Mouse (Mus musculus): ENCODE measurements around the gene Tmem138. TPM values are rescaled to one million over a fixed set of nuclear protein-coding genes. Genes with fewer than 3 reads are reported as not detected.
A peak's percentile ranks its signal among the peaks of the same experiment; 100 is the strongest.

Tmem138 gene
- polyA plus RNA-seq (2011; ENCODE audit: insufficient read depth, insufficient read length, low replicate concordance, missing spikeins) = 7.2 and 16.5 TPM in 2 replicates

DNA sequence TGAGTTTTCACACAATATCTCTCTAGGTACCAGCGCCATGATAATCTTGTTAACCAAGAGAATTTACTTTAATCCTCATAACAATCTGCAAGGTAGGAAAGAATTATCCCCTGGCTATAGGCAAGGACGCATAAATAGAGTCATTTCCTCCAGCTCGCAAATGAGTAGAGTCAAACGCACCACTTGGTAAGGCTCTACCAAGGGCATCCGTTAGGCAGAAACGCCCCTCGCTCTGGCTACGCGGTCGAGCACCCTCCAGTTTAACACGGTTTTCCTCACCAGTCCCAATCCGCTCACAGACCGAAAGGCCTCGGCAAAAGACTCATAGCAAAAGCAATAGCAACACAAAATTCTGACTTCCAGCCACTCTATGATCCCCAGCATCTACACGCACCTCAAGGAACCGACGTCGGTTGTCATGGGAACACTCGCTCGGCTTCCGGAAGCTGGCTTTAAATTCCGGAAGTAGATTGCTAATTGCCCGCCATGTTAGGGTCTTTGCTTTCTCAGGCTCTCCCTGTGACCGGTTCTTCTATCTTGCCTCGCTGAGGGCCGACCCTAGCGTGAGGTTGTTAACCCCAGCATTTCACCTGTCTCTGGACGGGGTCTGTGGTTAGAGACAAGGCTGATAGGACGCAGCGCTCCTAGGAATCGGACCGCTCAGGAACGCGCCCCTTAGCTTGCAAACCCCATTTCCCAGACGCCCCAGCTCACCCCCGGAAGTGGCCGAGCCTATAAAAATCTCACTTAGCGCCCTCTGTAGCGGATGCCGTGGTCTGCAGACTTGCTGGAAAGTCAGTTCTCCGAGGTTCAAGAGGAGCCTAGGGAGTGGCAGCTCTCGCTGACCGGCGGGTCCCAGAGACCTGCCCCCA lies at the start of gene Tmem138, which contains the start of gene Cyb561a3:
Gene Tmem138, minus strand, starts transcription at position 673 of the 872 bp plus-strand sequence.
Gene Cyb561a3, plus strand, starts transcription at position 483 of the 872 bp plus-strand sequence.
- H3K4me3 ChIP-seq (replicated peaks; ENCODE audit: control insufficient read depth, low read depth, low read length) = peak within 1 kb of the TSS; percentile 88
- H3K27ac ChIP-seq (ENCODE audit: control insufficient read depth, insufficient read depth, low read depth, low read length, poor library complexity) = peak within 1 kb of the TSS; percentile 87
- TF ChIP-seq POLR2A (IDR thresholded peaks at IDR 0.05; ENCODE audit: borderline replicate concordance, control insufficient read depth, low read depth, low read length) (peak; percentile 95), CTCF (IDR thresholded peaks at IDR 0.05; ENCODE audit: control insufficient read depth, insufficient read depth, low read length) (peak; percentile 33; the same call in 1 of the 2 replicates)
- under 1% methylated on average over 44 of the region's 44 CpGs for WGBS
- H3K4me1 ChIP-seq (ENCODE audit: control insufficient read depth, insufficient read depth, low read length) = peaks cover 7% of the 10 kb centered on the region; the same call in 1 of the 2 replicates

DNA sequence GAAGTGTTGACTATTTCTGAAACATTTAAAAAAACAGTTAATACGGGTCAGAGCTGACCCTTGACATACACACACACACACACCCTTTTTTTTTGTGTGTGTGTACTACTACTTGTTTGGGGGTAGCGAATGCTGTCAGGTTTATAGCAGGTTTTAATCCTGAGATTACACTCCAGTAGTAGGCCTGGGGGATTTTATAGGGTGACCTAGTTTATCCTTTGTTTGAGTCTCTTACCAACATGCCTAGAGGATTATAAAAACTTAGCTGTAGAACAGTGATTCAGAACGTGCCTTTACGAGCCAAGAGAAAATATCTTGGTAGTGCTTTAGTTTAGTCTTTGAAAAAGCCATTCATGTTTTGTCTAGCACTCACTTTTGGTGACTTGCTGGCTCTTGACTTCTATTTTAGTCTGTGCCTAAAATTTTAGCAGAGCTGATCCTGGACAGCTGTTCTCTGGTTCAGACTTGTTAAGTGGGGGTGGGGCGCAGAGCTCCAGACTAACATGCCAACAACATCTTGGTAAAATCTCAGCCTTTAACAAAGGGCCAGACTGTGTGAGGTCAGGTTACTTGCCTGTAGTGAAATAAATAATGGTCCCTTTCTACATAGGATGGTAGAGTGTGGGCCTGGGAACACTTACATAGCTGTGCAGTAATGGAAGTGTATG lies 31.5 kb upstream of the Tmem138 start:
- TF ChIP-seq CTCF (IDR thresholded peaks at IDR 0.05; ENCODE audit: control insufficient read depth, insufficient read depth, low read length) (no peak), POLR2A (IDR thresholded peaks at IDR 0.05; ENCODE audit: borderline replicate concordance, control insufficient read depth, low read depth, low read length) (no peak)
- Histone ChIP-seq H3K4me3 (replicated peaks; ENCODE audit: control insufficient read depth, low read depth, low read length) (no peak overlapping the region), H3K4me1 (ENCODE audit: control insufficient read depth, insufficient read depth, low read length) (no peaks in the 10 kb centered on the region), H3K27ac (ENCODE audit: control insufficient read depth, insufficient read depth, low read depth, low read length, poor library complexity) (no peak overlapping the region)
- WGBS = 93% methylated on average over 5 of the region's 5 CpGs

DNA sequence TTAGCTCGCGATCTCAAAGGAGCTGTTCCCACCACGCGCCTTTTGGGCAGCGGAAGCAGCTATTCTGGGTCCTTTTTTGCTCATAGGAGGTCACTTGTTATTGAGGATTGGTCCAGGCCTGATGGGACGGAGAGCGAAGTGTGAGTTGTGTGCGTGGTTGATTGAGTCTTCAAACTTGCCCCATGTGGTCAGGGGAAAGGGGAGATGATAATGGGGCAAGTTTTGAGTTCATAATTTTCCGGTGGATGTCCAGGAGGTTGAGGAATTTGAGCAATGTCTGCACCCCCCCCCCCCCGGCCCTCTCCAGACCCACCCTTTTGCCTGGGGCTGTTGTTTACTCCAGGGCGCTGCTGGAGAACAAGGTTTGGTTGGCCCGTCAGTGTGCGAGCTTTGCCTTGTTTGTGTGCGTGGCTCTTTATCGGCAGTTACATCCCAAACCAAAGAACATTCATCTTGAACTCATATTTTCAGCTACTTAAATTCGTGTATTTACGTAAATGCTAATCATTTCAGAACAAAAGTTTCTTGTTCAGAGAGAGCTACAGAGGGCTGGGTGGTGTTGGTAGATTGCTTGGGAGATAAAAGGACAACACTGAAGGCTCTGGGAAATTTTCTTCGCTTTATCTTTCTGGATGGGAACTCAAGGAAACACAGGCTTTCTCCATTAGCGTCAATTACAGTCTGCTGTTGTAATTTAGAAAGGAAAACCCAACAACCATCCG lies 28.9 kb upstream of the Tmem138 start:
- WGBS = 6% methylated on average over 20 of the region's 20 CpGs
- Histone ChIP-seq H3K4me1 (ENCODE audit: control insufficient read depth, insufficient read depth, low read length) (peaks cover 2% of the 10 kb centered on the region; the same call in 1 of the 2 replicates), H3K27ac (ENCODE audit: control insufficient read depth, insufficient read depth, low read depth, low read length, poor library complexity) (peak overlapping the region; percentile 80), H3K4me3 (replicated peaks; ENCODE audit: control insufficient read depth, low read depth, low read length) (peak overlapping the region; percentile 91)
- TF ChIP-seq CTCF (IDR thresholded peaks at IDR 0.05; ENCODE audit: control insufficient read depth, insufficient read depth, low read length) (no peak), POLR2A (IDR thresholded peaks at IDR 0.05; ENCODE audit: borderline replicate concordance, control insufficient read depth, low read depth, low read length) (no peak)

DNA sequence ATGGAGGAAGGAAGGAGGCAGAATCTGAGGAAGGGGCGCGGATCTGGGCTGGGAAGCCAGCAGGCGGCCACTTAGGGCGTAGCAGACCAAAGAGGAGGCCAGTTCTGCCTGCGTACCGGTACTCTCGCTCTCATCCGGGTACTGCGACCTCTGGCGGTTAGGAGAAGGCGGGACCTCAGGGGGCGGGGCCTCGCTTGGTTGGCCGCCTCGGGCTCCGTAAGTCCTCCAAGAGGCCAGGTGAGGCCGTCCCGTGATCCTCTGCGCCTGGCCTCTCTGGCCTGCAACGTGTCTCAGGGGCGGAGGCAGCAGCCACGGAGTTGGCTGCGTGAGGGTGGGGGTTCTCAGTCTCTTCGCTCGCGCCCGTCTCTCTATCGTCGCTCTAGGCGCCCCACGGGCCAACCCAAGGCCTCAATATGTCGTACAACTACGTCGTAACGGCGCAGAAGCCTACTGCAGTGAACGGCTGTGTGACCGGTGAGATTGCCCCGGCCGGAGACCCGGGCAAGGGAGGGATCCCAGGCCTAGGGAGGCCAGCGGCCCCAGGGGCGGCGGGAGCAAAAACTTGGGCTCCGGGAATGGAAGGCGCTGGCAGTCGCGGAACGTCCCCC lies 28.2 kb upstream of the Tmem138 start, which contains the start of the genes Ddb1 and Tkfc:
Gene Ddb1, plus strand, starts transcription at position 35 of the 608 bp plus-strand sequence.
Gene Tkfc, minus strand, starts transcription at position 362 of the 608 bp plus-strand sequence.
- H3K4me3 ChIP-seq (replicated peaks; ENCODE audit: control insufficient read depth, low read depth, low read length) = peak within 1 kb of the TSS; percentile 91
- H3K4me1 ChIP-seq (ENCODE audit: control insufficient read depth, insufficient read depth, low read length) = peaks cover 2% of the 10 kb centered on the region; the same call in 1 of the 2 replicates
- WGBS = 0% methylated on average over 49 of the region's 49 CpGs
- H3K27ac ChIP-seq (ENCODE audit: control insufficient read depth, insufficient read depth, low read depth, low read length, poor library complexity) = peak within 1 kb of the TSS; percentile 80
- peak; percentile 99 for TF ChIP-seq POLR2A (IDR thresholded peaks at IDR 0.05; ENCODE audit: borderline replicate concordance, control insufficient read depth, low read depth, low read length)
- peak; percentile 53 for TF ChIP-seq CTCF (IDR thresholded peaks at IDR 0.05; ENCODE audit: control insufficient read depth, insufficient read depth, low read length)

DNA sequence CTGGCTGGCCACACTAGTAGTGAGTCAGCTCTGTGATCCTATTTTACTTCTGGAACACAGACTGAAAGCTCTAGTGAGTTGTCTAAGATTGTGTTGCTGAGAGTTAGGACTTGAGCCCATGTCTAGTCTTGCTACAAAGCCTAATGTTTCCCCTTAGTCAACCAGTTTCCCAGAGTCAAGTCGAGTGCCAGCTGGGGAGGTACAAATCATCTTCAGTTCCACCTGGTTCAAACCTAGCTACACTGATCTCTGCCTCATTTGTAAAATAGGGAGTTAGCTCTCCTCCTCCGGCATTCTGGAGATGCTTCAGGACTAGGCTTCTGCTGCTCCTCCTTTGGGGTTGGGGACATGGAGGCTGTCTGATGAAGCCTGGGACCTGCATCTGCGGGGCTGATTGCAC lies 27.4 kb upstream of the Tmem138 start:
- peak overlapping the region; percentile 36 for H3K4me3 ChIP-seq (replicated peaks; ENCODE audit: control insufficient read depth, low read depth, low read length)
- peaks cover 2% of the 10 kb centered on the region; the same call in 1 of the 2 replicates for H3K4me1 ChIP-seq (ENCODE audit: control insufficient read depth, insufficient read depth, low read length)
- whole genome bisulfite sequencing = 43% methylated on average over 3 of the region's 3 CpGs
- no peak overlapping the region for H3K27ac ChIP-seq (ENCODE audit: control insufficient read depth, insufficient read depth, low read depth, low read length, poor library complexity)
- no peak for TF ChIP-seq CTCF (IDR thresholded peaks at IDR 0.05; ENCODE audit: control insufficient read depth, insufficient read depth, low read length)
- TF ChIP-seq POLR2A (IDR thresholded peaks at IDR 0.05; ENCODE audit: borderline replicate concordance, control insufficient read depth, low read depth, low read length) = no peak

DNA sequence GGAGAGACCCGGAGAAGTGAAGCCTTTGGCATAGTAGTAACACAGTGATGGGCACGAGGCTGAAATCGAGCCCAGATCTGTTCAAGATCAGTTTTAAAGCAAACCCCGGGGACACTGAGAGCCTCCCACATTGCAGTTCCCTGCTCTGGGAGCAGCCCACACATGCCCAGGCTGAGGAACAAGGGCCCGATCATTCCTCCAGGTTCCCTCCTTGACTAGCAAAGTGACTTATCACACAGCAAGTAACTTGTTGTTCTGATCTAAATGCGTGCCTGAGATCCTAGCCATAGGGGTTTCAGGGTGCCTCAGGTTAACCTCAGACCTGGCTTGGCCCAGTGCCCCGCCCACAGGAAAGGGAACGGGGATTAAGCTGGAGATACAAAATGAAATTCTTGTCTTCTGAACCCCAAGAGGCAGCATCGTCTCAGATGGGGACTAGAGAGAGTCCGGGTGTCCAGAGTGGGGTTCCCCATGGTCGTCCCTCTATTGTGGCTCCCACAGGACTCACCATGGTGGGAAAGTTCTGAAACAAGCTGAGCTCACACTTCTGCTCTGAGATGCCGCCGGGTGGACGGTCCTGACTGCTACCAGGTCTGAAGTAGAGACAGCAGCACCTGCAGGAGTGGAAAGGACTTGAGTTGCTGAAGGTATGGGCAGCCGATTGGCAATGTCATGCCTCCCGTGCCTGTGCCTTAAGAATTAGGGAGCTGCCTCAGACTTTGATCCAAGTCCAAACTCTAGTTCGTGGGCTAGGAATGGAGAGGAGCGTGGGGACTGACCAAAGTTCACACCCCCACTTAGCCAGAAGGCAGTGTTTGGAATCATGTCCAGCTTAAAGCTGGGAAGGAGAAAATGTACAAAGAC lies 26.7 kb upstream of the Tmem138 start:
- no peak overlapping the region for H3K27ac ChIP-seq (ENCODE audit: control insufficient read depth, insufficient read depth, low read depth, low read length, poor library complexity)
- H3K4me1 ChIP-seq (ENCODE audit: control insufficient read depth, insufficient read depth, low read length) = peaks cover 2% of the 10 kb centered on the region; the same call in 1 of the 2 replicates
- no peak overlapping the region for H3K4me3 ChIP-seq (replicated peaks; ENCODE audit: control insufficient read depth, low read depth, low read length)
- TF ChIP-seq CTCF (IDR thresholded peaks at IDR 0.05; ENCODE audit: control insufficient read depth, insufficient read depth, low read length) = no peak
- TF ChIP-seq POLR2A (IDR thresholded peaks at IDR 0.05; ENCODE audit: borderline replicate concordance, control insufficient read depth, low read depth, low read length) = no peak
- WGBS = 76% methylated on average over 18 of the region's 18 CpGs
